Mouse (Mus musculus) mouse embryonic stem cell (cell line): ENCODE results near the gene Ntn4.

Source experiments
- in situ Hi-C, 2 experiments: fragments of 300-500 bp; cut with MboI; formaldehyde crosslinking; loops; 1 replicate in 1 of 2; 3 replicates in 1 of 2; pipeline ENCODE4 v1.14.3; 2019 to 2020; ENCODE audit warnings: low sequenced_read_pairs in 2 of 2, low pct_unique_long_range_greater_than_20kb in 1 of 2, mixed read lengths in 1 of 2; ENCODE audit not compliant: unreplicated experiment in 1 of 2

Gene Ntn4

GRCm38 (mm10) chr10:93633971-93634370 is 6.5 kb upstream of the Ntn4 start:
- in situ Hi-C loops = no loop called here

GRCm38 (mm10) chr10:93635941-93636340 is 4.5 kb upstream of the Ntn4 start:
- in situ Hi-C loops = no loop called here

- in situ Hi-C loops = no loop called here
Measured at GRCm38 (mm10) chr10:93640953-93641820, 706 bp downstream of the Ntn4 start.

GRCm38 (mm10) chr10:93641821-93642746 is 1.6 kb downstream of the Ntn4 start:
- in situ Hi-C loops = no loop called here

GRCm38 (mm10) chr10:93642897-93643296 is 2.4 kb downstream of the Ntn4 start:
- in situ Hi-C loops = no loop called here

GRCm38 (mm10) chr10:93644451-93644941 is 4.0 kb downstream of the Ntn4 start:
- in situ Hi-C loops = no loop called here

- in situ Hi-C loops = no loop called here
Measured at GRCm38 (mm10) chr10:93647655-93648561, 7.4 kb downstream of the Ntn4 start.

- in situ Hi-C loops = no loop called here
Measured at GRCm38 (mm10) chr10:93648598-93649102, 8.2 kb downstream of the Ntn4 start.

- in situ Hi-C loops = no loop called here
Measured at GRCm38 (mm10) chr10:93649127-93649526, 8.6 kb downstream of the Ntn4 start.

GRCm38 (mm10) chr10:93649600-93649999 is 9.1 kb downstream of the Ntn4 start:
- in situ Hi-C loops = no loop called here

- in situ Hi-C loops = no loop called here
Measured at GRCm38 (mm10) chr10:93653322-93653721, 12.8 kb downstream of the Ntn4 start.

GRCm38 (mm10) chr10:93655428-93655827 is 14.9 kb downstream of the Ntn4 start:
- in situ Hi-C loops = no loop called here

GRCm38 (mm10) chr10:93659792-93660191 is 19.3 kb downstream of the Ntn4 start:
- in situ Hi-C loops = no loop called here

GRCm38 (mm10) chr10:93661348-93661991 is 21.0 kb downstream of the Ntn4 start:
- in situ Hi-C loops = no loop called here

- in situ Hi-C loops = no loop called here
Measured at GRCm38 (mm10) chr10:93662018-93662417, 21.5 kb downstream of the Ntn4 start.

- in situ Hi-C loops = no loop called here
Measured at GRCm38 (mm10) chr10:93666222-93666621, 25.7 kb downstream of the Ntn4 start.

GRCm38 (mm10) chr10:93666996-93667395 is 26.5 kb downstream of the Ntn4 start:
- in situ Hi-C loops = no loop called here
